Mouse (Mus musculus): Measurements from ENCODE around the gene Ippk. TPM values are rescaled to one million over a fixed set of nuclear protein-coding genes. Genes with fewer than 3 reads are reported as not detected.

Ippk gene
- total RNA-seq, 2 experiments from 2014 or later = 33.1 to 49.4 TPM

GRCm38 (mm10) chr13:49479399-49479798 is 58.4 kb downstream of the Ippk start:
- peak in 1 of 2 experiments; percentile 48 for DNase-seq

GRCm38 (mm10) chr13:49480057-49480456 is 59.0 kb downstream of the Ippk start:
- peak; percentile 84 to 85 for DNase-seq

GRCm38 (mm10) chr13:49480551-49480950 is 59.5 kb downstream of the Ippk start:
- no peak for DNase-seq

GRCm38 (mm10) chr13:49485388-49485787 is 64.3 kb downstream of the Ippk start:
- no peak for DNase-seq

GRCm38 (mm10) chr13:49492376-49493368 is 71.6 kb downstream of the Ippk start, which contains the start of gene Tes3-ps:
Tes3-ps (plus strand) TSS chr13:49493318.
- no peak for DNase-seq

GRCm38 (mm10) chr13:49504510-49504909 is 83.5 kb downstream of the Ippk start, which contains the start of gene Ecm2:
Ecm2 (plus strand) TSS chr13:49504810.
- DNase-seq = no peak

- DNase-seq = no peak
Measured at GRCm38 (mm10) chr13:49505776-49506175, 84.7 kb downstream of the Ippk start.

- no peak for DNase-seq
Measured at GRCm38 (mm10) chr13:49507176-49507575, 86.1 kb downstream of the Ippk start.

Other genes with a start within 250 kb of the Ippk start
- 10 to 100 TPM; 51.1 to 61.4 TPM for gene Ninj1, start 233.8 kb upstream of the Ippk start, total RNA-seq (2021)
- gene Card19, start 205.2 kb upstream of the Ippk start, total RNA-seq (2021) = 10 to 100 TPM; 70.5 to 73.8 TPM
- 10 to 100 TPM in 1 of 2 experiments, 1 to 10 TPM in 1; 1.2 to 36.5 TPM for gene Susd3, start 172.5 kb upstream of the Ippk start, total RNA-seq (2021)
- gene Fgd3, start 100.9 kb upstream of the Ippk start, total RNA-seq (2021) = 1 to 10 TPM; 2.7 to 5.3 TPM
- 10 to 100 TPM; 34.8 to 44.6 TPM for gene Bicd2, start 79.7 kb upstream of the Ippk start, total RNA-seq (2021)
- gene Tes3-ps, start 72.1 kb downstream of the Ippk start, total RNA-seq (2021) = 1 to 10 TPM; 1.5 to 1.7 TPM
- 1 to 10 TPM; 6.7 to 6.9 TPM for gene Ecm2, start 83.6 kb downstream of the Ippk start, total RNA-seq (2021)
- 10 to 100 TPM in 1 of 2 experiments, 1 to 10 TPM in 1; 4.9 to 10.6 TPM for gene Aspn, start 123.2 kb downstream of the Ippk start, total RNA-seq (2021)
- gene Omd, start 161.2 kb downstream of the Ippk start, total RNA-seq (2021) = 1 to 10 TPM; 4.1 to 4.4 TPM
- 10 to 100 TPM; 45.6 to 52.5 TPM for gene Ogn, start 186.8 kb downstream of the Ippk start, total RNA-seq (2021)
- 1 to 10 TPM; 1.2 to 2.4 TPM for gene Cenpp, start 231.5 kb downstream of the Ippk start, total RNA-seq (2021)
- 10 to 100 TPM; 24.5 to 25.4 TPM for gene Nol8, start 231.8 kb downstream of the Ippk start, total RNA-seq (2021)